Mouse (Mus musculus) layer of hippocampus, postnatal 10 days (tissue): ENCODE results near the gene 5530401A14Rik. TPM values are rescaled to one million over a fixed set of nuclear protein-coding genes. Genes with fewer than 3 reads are reported as not detected.

ENCODE experiments used
- DNase-seq, 2 experiments: peaks; one replicate each; pipeline ENCODE4 v3.0.0; 2021; ENCODE audit warnings: low spot score in 2 of 2
- total RNA-seq, 2 experiments: library from RNA; stranded (reverse); gene quantifications; 2 replicates each; pipeline ENCODE4 v1.2.3; 2021

5530401A14Rik gene
- total RNA-seq, 2 experiments from 2014 or later, result 0.09 to 0.25 TPM

- no peak for DNase-seq
Observed at GRCm38 (mm10) chr11:81923626-81924025, 63.2 kb downstream of the 5530401A14Rik start.

DNA sequence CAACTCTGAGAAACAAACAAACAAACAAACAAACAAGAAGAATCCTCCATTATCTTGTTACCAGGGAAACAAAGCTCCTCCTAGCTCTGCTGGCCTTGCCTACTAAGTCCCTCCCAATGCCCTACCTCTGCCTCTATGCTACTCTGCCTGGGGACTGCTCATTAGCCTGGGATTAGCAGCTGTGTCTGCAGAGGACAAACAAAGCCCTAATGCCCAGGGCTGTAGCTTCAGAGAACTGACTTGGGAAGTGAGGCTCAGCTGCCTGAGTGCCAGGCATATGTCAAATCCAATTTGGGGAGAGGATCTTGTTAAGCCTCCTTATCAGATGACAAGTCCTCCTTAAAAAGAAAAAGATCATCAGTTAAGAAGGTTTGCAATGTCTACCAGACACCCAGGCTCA lies 65.9 kb downstream of the 5530401A14Rik start:
- no peak for DNase-seq

GRCm38 (mm10) chr11:81937516-81937915 lies 77.0 kb downstream of the 5530401A14Rik start:
- no peak for DNase-seq

- DNase-seq, result peak; percentile 32 to 47
Observed at GRCm38 (mm10) chr11:81940988-81941387, 80.5 kb downstream of the 5530401A14Rik start.

GRCm38 (mm10) chr11:81942167-81942566 lies 81.7 kb downstream of the 5530401A14Rik start:
- no peak for DNase-seq

Other genes starting within 250 kb of the 5530401A14Rik start
- 10 to 100 TPM; 61.5 to 63.3 TPM for gene Asic2, start 107.8 kb downstream of the 5530401A14Rik start, total RNA-seq
- not detected for gene Ccl2, start 174.9 kb downstream of the 5530401A14Rik start, total RNA-seq
- gene Gm17268, start 177.9 kb downstream of the 5530401A14Rik start, total RNA-seq, result not detected
- gene Ccl7, start 185.0 kb downstream of the 5530401A14Rik start, total RNA-seq, result under 1 TPM in 1 of 2 experiments, not detected in 1; 0.64 TPM
- under 1 TPM; 0.42 to 0.69 TPM for gene Ccl11, start 197.2 kb downstream of the 5530401A14Rik start, total RNA-seq
- 1 to 10 TPM in 1 of 2 experiments, not detected in 1; 1.5 TPM for gene Ccl12, start 241.2 kb downstream of the 5530401A14Rik start, total RNA-seq